Mouse (Mus musculus): ENCODE measurements around the gene Maneal.

GRCm38 (mm10) chr4:124817803-124818202 lies 44.2 kb downstream of the Maneal start:
- no peak for TF ChIP-seq CTCF (IDR thresholded peaks at IDR 0.05; ENCODE audit: borderline replicate concordance, insufficient read depth, low read depth, low read length)
- no peak for TF ChIP-seq POLR2A (IDR thresholded peaks at IDR 0.05; ENCODE audit: borderline replicate concordance, insufficient read depth, low read length)

Measured in cerebellum, adult 2 months (tissue).